Mouse (Mus musculus): ENCODE results near the gene Cadps2. TPM values are rescaled to one million over a fixed set of nuclear protein-coding genes. Genes with fewer than 3 reads are reported as not detected.

Gene Cadps2
- total RNA-seq, 2 experiments from 2014 or later = 78.3 to 87.8 TPM

- DNase-seq (ENCODE audit: extremely low spot score in 1 of 2, low spot score in 1 of 2) = no peak
Measured at GRCm38 (mm10) chr6:23382283-23383003, 456.8 kb downstream of the Cadps2 start.

DNA sequence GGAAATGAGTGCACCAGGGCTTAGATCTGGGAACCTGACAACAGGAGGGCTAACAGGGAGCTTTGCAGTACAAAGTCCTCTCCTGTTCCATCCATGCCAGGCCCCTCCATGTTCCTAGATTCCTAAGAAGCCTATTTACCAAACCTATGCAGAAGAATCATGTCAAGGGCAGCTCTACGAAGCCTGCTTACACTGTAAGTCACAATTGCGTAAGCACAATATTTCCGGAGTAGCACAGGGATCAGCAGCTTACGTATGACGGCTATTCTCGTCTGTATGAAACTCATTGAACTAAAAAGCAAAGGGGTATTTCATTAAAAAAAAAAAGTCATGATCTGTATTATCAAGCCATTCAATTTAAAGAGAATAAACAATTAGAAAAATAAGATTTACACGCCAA is 462.9 kb downstream of the Cadps2 start:
- no peak for DNase-seq (ENCODE audit: extremely low spot score in 1 of 2, low spot score in 1 of 2)

DNA sequence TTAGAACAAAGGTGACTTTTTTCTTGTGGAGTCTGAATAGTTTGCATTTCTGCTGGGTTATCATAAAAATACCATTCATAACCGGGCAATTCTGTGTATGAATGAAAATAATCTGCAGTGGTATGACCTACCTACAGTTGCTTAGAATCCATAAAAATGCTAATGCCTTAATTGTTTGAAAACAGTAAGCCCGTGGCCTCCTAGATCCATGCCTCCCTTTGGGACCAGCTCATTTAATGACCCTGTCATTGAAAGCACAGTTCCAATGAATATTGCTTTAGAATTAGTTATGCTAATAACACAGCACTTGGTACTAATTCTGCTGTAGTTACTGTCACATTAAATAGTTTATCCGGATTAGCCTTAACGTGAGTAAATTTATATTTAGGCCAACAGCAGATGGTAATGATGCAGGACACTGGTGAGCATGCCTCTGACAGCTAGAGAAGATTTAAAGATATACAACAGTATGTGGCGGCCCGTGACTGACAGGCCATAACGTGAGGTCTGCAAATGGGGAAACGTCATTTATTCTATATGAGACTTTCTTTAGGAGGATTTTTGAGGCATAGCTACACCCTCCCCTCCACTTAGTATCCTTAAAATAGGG is 477.3 kb downstream of the Cadps2 start:
- DNase-seq (ENCODE audit: extremely low spot score in 1 of 2, low spot score in 1 of 2) = no peak

DNA sequence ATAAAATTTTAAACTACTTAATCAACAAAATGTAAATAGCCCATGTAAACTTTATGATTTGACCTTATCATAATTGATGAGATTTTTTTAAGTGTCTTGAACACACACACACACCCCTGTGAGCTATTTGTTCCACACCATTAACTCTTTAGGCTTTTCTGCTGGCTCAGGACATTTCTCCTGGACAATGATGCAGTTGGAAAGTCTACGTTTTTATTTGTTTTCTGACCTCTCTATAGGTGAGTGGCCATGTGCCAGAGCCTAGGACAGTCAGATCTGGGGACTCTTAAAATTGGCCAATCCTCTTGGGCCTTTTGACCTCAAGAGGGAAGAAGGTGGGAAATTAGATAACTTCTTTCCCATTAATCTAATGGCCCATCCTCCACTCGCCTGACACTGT is 478.6 kb downstream of the Cadps2 start:
- DNase-seq (ENCODE audit: extremely low spot score in 1 of 2, low spot score in 1 of 2) = no peak

- DNase-seq (ENCODE audit: extremely low spot score in 1 of 2, low spot score in 1 of 2) = no peak
Measured at GRCm38 (mm10) chr6:23356141-23356540, 483.1 kb downstream of the Cadps2 start.

DNA sequence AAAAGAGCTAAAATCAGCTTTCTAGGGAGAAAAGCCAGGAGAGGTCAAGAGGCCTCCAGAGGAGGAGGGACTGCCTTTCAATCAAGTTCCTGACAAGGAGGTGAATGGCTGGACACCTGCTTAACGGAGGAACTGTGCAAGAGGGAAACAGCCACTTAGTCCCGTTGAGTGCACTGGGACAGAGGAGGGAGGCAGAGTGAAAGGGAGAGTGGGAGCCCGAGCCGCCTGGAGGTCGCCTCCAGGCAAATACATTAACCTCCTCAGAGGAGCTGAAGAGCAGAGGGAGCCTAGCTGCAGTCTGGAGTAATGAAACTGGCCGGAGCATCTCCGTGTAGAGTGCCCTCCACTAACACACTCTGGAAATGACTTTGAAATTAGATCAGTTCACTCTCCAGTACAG is 485.7 kb downstream of the Cadps2 start:
- no peak for DNase-seq (ENCODE audit: extremely low spot score in 1 of 2, low spot score in 1 of 2)

DNA sequence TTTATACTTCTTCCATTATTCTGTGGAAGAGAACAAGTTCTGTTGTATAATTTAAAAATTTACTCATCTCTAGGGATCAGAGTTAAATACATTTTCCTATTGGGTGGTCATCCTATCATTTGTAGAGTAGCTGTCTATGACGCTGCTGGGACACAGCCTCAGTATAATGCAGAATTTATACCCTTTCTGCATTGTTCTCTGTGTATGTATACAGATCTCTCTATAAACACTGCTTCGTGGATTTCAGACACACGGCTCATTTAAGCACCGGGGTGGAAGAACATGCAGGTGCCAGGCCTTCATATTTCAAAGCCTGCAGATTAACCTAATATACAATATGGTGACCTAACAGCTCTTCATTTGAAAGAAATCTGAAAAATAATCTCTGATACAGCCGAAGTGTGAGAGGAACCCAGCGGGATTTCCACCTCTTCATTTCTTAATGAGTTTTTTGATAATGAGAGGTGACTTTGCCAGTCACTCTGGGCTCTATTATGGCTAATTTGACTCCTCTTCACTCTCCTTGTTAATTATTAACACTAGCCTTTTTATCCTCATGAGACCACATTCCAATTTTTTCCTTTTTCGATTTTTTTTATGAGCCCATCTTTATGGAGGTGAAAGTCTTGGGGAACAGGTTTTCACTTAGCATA is 501.7 kb downstream of the Cadps2 start:
- no peak for DNase-seq (ENCODE audit: extremely low spot score in 1 of 2, low spot score in 1 of 2)

DNA sequence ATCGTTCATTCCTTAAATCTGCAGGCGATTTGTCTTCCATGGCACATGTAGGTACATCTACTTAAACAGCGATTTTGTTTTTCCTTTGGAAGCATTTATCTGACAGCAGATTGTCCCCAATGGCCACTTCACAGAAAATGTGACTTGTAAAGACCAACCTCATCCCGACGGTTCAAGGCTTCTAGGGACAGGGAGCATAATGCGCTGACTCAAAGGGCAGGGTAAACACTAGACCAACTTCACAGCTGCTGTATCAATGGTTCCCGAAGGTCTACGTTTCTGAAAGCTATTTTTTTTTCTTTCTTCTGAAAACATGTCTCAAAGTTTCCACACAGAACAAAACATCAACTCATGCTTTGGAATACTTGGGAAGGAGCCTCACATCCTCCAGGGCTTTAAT is 524.3 kb downstream of the Cadps2 start:
- no peak for DNase-seq (ENCODE audit: extremely low spot score in 1 of 2, low spot score in 1 of 2)

DNA sequence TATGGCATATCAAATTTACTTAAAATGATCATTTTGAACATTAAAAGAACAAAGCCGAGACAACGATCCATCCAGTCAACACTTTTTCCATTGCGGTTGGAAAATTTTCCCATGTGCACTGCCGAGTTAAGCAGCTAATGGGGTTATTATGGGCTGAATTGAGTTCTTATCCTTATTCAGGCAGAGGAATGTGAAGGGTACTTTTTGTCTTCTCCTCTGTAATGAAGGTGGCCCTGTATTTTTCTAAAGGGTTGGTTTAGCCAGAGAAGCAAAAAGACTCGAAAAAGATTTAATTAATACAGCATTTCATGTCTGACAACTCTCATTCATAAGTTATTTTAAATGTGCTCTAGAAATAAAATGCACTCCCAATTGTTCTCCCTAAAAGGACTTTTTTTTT is 524.9 kb downstream of the Cadps2 start:
- DNase-seq (ENCODE audit: extremely low spot score in 1 of 2, low spot score in 1 of 2) = no peak

- DNase-seq (ENCODE audit: extremely low spot score in 1 of 2, low spot score in 1 of 2) = no peak
Measured at GRCm38 (mm10) chr6:23306046-23306445, 533.2 kb downstream of the Cadps2 start.

GRCm38 (mm10) chr6:23298596-23298995 is 540.6 kb downstream of the Cadps2 start:
- no peak for DNase-seq (ENCODE audit: extremely low spot score in 1 of 2, low spot score in 1 of 2)

- DNase-seq (ENCODE audit: extremely low spot score in 1 of 2, low spot score in 1 of 2) = no peak
Measured at GRCm38 (mm10) chr6:23294685-23295084, 544.5 kb downstream of the Cadps2 start.

DNA sequence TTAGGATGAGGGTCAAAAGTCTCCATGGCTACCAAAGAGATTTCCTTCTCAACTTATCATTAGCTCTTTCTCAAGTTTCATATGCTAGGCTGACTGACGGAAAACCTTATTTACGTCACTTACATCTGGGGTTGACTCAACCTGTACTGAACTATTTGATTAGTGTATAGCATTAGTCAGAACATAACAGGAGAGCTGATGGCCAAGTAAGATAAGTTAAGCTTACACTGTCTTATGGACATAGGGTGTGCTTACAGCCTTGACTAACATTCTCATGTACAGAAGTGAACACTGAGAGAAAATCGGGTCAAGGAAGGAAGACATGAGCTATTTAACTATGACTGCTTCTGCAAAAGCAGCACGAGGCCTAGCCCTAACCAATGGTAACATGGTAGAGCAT is 550.5 kb downstream of the Cadps2 start:
- no peak for DNase-seq (ENCODE audit: extremely low spot score in 1 of 2, low spot score in 1 of 2)

DNA sequence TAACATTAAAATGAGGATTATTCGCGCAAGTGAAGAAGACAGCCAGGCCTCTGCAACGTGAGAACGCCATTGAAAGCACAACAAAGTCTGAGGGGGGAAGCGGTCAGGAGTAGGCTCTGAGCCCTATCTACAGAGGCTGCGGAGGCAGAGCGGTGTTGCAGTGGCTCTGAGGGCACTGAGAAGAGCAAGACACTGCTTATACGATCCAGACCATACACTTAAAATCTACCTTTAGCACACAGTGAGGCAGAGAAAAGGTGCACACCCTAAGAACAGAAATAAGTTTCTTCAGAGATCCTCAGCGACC is 557.8 kb downstream of the Cadps2 start:
- DNase-seq (ENCODE audit: extremely low spot score in 1 of 2, low spot score in 1 of 2) = no peak

DNA sequence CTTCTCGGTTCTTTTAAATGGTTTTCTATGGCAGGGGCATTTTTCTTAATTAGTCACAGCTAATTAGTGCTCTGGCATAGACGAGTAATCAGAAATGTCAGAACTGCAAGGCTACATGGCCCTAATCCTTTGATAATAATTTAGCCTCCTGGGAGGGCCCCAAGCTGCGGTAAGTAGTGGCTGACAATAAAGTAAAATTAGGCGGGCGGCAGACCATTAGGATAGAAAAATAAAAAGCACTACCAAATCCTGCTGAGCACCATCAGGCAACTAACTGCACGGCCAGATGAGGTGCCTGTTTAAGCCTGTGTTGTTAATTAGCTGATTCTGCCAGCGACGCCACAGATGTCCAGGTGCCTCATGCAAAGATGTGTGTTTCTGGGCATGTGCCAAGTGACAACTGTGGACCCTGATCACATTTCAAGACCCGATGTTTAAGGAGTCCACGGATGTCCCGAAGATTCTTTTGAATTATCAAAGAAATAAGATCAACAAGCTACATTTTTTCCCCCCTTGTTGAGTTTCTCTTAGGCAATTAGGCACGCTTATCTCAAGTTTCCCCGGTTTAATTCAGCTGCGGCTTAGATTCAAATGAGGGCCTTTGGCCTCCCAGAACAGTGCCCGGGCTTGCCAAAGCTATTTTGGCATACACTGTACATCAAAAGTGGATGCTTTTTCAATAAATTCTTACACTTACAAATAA is 558.3 kb downstream of the Cadps2 start:
- no peak for DNase-seq (ENCODE audit: extremely low spot score in 1 of 2, low spot score in 1 of 2)

DNA sequence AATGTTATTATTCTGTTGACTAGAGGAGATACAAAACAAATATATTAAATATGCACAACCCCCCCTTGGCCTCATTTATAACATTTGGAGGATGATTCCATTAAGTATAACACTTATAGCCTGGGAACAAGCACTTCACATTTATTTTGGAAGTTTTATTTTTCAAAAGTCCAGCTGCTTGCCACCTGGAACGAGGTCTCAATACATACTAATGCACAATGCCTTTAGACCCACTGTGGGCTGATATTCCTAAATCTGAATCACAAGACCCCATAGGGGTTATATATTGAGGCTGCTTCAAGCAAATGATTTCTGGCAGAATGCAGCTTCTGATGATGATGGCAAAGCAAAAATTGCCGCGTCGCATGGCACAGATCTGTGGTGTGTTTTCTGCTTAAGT is 565.7 kb downstream of the Cadps2 start:
- no peak for DNase-seq (ENCODE audit: extremely low spot score in 1 of 2, low spot score in 1 of 2)

GRCm38 (mm10) chr6:23272979-23273378 is 566.2 kb downstream of the Cadps2 start:
- DNase-seq (ENCODE audit: extremely low spot score in 1 of 2, low spot score in 1 of 2) = no peak

GRCm38 (mm10) chr6:23272542-23272941 is 566.7 kb downstream of the Cadps2 start:
- DNase-seq (ENCODE audit: extremely low spot score in 1 of 2, low spot score in 1 of 2) = no peak

DNA sequence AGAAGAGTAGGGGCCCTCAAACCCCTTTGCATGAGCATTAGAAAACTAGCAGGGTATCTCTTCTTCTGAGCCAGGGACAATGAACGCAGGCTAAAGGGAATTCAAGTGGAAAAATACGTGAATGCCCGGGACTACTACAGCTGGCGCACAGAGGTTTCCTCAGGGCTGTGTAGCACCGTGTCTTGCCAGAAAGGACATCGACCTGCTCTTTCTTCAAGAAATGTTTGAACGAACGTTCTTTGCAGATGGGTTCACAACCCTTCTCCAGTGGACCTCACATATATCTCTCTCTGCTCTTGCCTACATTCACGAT is 578.5 kb downstream of the Cadps2 start:
- no peak for DNase-seq (ENCODE audit: extremely low spot score in 1 of 2, low spot score in 1 of 2)

DNA sequence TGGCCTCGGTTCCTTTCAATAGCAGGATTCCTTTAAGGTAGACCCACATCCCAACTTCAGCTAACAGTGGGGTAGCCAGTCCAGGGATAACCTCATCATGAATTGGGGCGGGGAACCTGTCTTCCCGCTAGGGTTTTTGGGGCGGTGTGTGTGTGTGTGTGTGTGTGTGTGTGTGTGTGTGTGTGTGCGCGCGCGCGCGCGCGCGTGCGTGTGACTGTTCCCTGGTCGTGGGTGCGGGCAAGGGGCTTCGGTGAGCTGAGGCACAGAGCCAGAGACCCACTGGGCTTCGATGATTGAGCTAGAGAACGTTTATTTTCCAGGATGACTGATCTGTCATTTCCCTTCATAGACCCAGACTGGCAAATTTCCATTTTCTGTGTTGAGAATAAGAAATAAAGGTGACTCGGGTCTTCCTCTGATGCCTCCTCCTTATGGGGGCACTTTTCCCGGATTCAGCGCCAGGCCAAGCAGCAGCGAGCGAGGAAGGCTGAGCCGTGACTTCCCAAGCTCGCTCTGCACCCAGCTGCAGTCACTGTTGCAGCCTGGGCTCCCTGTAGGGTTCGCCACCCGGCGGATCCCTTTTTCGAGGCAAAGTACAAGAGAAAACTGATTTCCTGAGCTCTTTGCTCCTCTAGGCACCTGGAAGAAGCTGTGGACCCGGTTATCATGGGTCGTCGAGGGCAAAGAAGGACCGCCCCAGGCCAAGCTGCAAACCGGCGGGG is 579.0 kb downstream of the Cadps2 start:
- DNase-seq (ENCODE audit: extremely low spot score in 1 of 2, low spot score in 1 of 2) = no peak

DNA sequence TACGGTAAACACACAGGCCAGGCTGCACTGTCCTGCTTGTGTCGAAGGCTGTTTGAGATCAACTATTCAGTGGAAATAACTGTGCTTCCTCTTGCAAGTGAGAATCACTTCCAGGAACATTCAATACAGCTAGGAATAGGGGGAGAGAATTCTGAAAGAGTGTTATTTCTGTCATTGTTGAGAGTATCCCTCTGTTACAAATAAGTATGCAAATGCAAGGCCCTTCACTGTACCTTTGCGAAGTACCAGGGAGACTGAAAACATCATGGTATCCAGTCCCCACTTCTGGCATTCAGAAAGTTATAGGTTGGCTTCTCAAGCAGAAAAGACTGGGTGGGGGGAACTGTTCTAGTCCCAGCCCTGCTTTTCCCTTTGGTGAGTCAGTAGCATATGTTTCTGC is 581.2 kb downstream of the Cadps2 start:
- no peak for DNase-seq (ENCODE audit: extremely low spot score in 1 of 2, low spot score in 1 of 2)
